17 mouse cellular contexts compared by ENCODE assay signal in the genomic region with DNA sequence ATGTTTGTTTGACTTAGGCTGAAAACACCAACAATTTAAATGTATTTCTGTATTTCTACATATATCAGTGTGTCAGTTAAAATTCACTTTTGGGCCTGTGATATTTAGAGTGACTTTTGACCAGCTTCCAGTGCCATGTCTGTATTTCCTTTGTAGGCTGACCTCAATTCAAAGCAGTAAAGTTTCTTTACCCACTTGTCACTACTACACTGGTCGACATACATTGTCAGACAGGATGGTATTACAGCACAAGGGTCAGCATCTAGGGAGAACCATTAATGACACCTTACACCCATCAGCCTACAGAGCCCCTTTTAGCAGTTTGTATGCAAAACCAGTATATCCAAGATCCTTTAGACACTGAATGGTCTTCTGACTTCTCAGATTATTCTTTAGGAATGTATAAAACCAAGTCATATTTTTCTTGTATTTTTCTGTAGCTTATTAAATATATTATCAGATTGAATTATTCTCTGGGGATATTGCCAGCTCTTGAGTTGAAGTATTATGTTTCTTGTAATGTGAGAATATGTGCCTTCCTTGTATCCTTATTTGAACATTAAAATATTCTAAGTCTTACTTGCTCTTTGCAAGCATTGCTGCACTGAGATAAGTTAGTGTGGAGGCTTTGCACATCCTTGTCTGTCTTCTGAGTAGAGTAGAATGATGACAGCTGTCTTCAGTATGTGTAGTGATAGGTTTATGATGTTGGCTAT. TPM values are rescaled to one million over a fixed set of nuclear protein-coding genes. Genes with fewer than 3 reads are reported as not detected.
DNase-seq lines count a peak whose midpoint lies in the region; ATAC-seq and TF ChIP-seq lines count a peak whose summit lies in the region.
"Not testable (repeated sequence)": the region's sequence is repeated elsewhere in the genome, so short reads cannot be mapped to it uniquely, and the experiment has no call there.
"Had no signal": no experiment of that assay in that cellular context is flagged by ENCODE, and none has a peak within 500 bp of the region (broad histone marks: within the 10 kb centered on the region; RNA-seq: fewer than 3 reads in every experiment).

No protein-coding gene starts in this region.

- H3K27ac ChIP-seq in forebrain, embryonic 12.5 days; hindbrain, embryonic 11.5 days (ENCODE audit: low read depth, low read length); limb, embryonic 11.5 days (replicated peaks; ENCODE audit: low read depth, low read length); liver, embryonic 11.5 days (ENCODE audit: low read depth, low read length); midbrain, embryonic 11.5 days (ENCODE audit: low read depth, low read length); midbrain, postnatal 0 days (ENCODE audit: low read depth, low read length); stomach, embryonic 14.5 days (ENCODE audit: low read length): not testable (repeated sequence)

- WGBS in forebrain, embryonic 12.5 days = 37% methylated on average over 1 of the region's 1 CpGs
- WGBS in hindbrain, embryonic 11.5 days = 14% methylated on average over 1 of the region's 1 CpGs
- WGBS in limb, embryonic 11.5 days = 31% methylated on average over 1 of the region's 1 CpGs
- 15% methylated on average over 1 of the region's 1 CpGs for WGBS in liver, embryonic 11.5 days
- WGBS in midbrain, embryonic 11.5 days = 14% methylated on average over 1 of the region's 1 CpGs
- WGBS in midbrain, postnatal 0 days = 31% methylated on average over 1 of the region's 1 CpGs
- 13% methylated on average over 1 of the region's 1 CpGs for WGBS in stomach, embryonic 14.5 days

- not testable (repeated sequence) for DNase-seq in hindbrain, embryonic 11.5 days (ENCODE audit: low spot score); limb, embryonic 11.5 days (ENCODE audit: low spot score); liver, embryonic 11.5 days (ENCODE audit: low spot score); midbrain, embryonic 11.5 days (ENCODE audit: low spot score, missing footprints); midbrain, postnatal 0 days (ENCODE audit: low spot score)

- peak; percentile 28 for ATAC-seq in activated CD4-positive, CD25-positive, alpha-beta regulatory T cell, adult 4 months
- peak; percentile 36; the same call in 1 of the 2 replicates for ATAC-seq in forebrain, embryonic 12.5 days (ENCODE audit: low FRiP score)
- peak; percentile 60 for ATAC-seq in hindbrain, embryonic 11.5 days (ENCODE audit: low FRiP score)
- peak; percentile 76; the same call in 1 of the 2 replicates for ATAC-seq in limb, embryonic 11.5 days (ENCODE audit: insufficient number of reproducible peaks, low FRiP score, low TSS enrichment, low read depth)
- peak; percentile 39; the same call in 1 of the 2 replicates for ATAC-seq in liver, embryonic 11.5 days (replicated peaks; ENCODE audit: low FRiP score)
- 0 out of 2 replicates have a peak, but pooled peaks have one; percentile 38 for ATAC-seq in midbrain, embryonic 11.5 days (ENCODE audit: low FRiP score)
- peak; percentile 44; the same call in 1 of the 2 replicates for ATAC-seq in midbrain, postnatal 0 days (ENCODE audit: low FRiP score)
- peak; percentile 23; the same call in 1 of the 2 replicates for ATAC-seq in stomach, embryonic 14.5 days (ENCODE audit: insufficient number of reproducible peaks, insufficient read depth, low FRiP score, low read depth)

- TF ChIP-seq CTCF in midbrain, postnatal 0 days (IDR thresholded peaks at IDR 0.05) = not testable (repeated sequence)

- H3K36me3 ChIP-seq in forebrain, embryonic 12.5 days (replicated peaks); hindbrain, embryonic 11.5 days (ENCODE audit: control insufficient read depth, insufficient read depth, low read length); limb, embryonic 11.5 days (ENCODE audit: control insufficient read depth, insufficient read depth, low read length); liver, embryonic 11.5 days (ENCODE audit: control insufficient read depth, insufficient read depth, low read length); midbrain, embryonic 11.5 days (ENCODE audit: control insufficient read depth, insufficient read depth, low read length); midbrain, postnatal 0 days (ENCODE audit: insufficient read depth, low read length); stomach, embryonic 14.5 days (ENCODE audit: control insufficient read depth, insufficient read depth, low read length): not testable (repeated sequence)

- H3K4me3 ChIP-seq in forebrain, embryonic 12.5 days (replicated peaks); hindbrain, embryonic 11.5 days (ENCODE audit: low read depth, low read length); limb, embryonic 11.5 days (ENCODE audit: low read depth, low read length); liver, embryonic 11.5 days (ENCODE audit: low read depth, low read length); midbrain, embryonic 11.5 days (ENCODE audit: low read depth, low read length); midbrain, postnatal 0 days (ENCODE audit: low read depth, low read length); stomach, embryonic 14.5 days (ENCODE audit: low read depth, low read length): not testable (repeated sequence)

- not testable (repeated sequence) for H3K4me1 ChIP-seq in forebrain, embryonic 12.5 days; hindbrain, embryonic 11.5 days (replicated peaks; ENCODE audit: control insufficient read depth, insufficient read depth, low read length); limb, embryonic 11.5 days (ENCODE audit: control insufficient read depth, insufficient read depth, low read length); liver, embryonic 11.5 days (replicated peaks; ENCODE audit: control insufficient read depth, insufficient read depth, low read length); midbrain, embryonic 11.5 days (ENCODE audit: control insufficient read depth, insufficient read depth, low read length); midbrain, postnatal 0 days (ENCODE audit: insufficient read depth, low read length); stomach, embryonic 14.5 days (ENCODE audit: control insufficient read depth, insufficient read depth, low read length)

- H3K27me3 ChIP-seq in forebrain, embryonic 12.5 days; hindbrain, embryonic 11.5 days (ENCODE audit: control insufficient read depth, insufficient read depth, low read length); limb, embryonic 11.5 days (ENCODE audit: control insufficient read depth, insufficient read depth, low read length); liver, embryonic 11.5 days (replicated peaks; ENCODE audit: control insufficient read depth, insufficient read depth, low read length); midbrain, embryonic 11.5 days (ENCODE audit: control insufficient read depth, insufficient read depth, low read length); midbrain, postnatal 0 days (ENCODE audit: insufficient read depth, low read length); stomach, embryonic 14.5 days (ENCODE audit: control insufficient read depth, insufficient read depth, low read length): not testable (repeated sequence)

- peaks cover 16% of the 10 kb centered on the region for H3K9me3 ChIP-seq in forebrain, embryonic 12.5 days
- H3K9me3 ChIP-seq in hindbrain, embryonic 11.5 days (ENCODE audit: control insufficient read depth, low read length); limb, embryonic 11.5 days (ENCODE audit: control insufficient read depth, low read length); liver, embryonic 11.5 days (ENCODE audit: control insufficient read depth, low read length); midbrain, embryonic 11.5 days (ENCODE audit: control insufficient read depth, low read length); midbrain, postnatal 0 days (ENCODE audit: low read length); stomach, embryonic 14.5 days (ENCODE audit: control insufficient read depth, low read depth, low read length): not testable (repeated sequence)

- not testable (repeated sequence) for H3K4me2 ChIP-seq in forebrain, embryonic 12.5 days; hindbrain, embryonic 11.5 days (replicated peaks; ENCODE audit: low read depth, low read length); limb, embryonic 11.5 days (ENCODE audit: low read depth, severe bottlenecking); liver, embryonic 11.5 days; midbrain, embryonic 11.5 days; midbrain, postnatal 0 days (ENCODE audit: low read depth, low read length, poor library complexity, severe bottlenecking); stomach, embryonic 14.5 days (replicated peaks; ENCODE audit: low read depth, low read length)

- H3K9ac ChIP-seq in forebrain, embryonic 12.5 days; hindbrain, embryonic 11.5 days (ENCODE audit: low read depth, low read length); limb, embryonic 11.5 days (ENCODE audit: low read length); liver, embryonic 11.5 days (ENCODE audit: low read depth, low read length); midbrain, embryonic 11.5 days (ENCODE audit: low read length); midbrain, postnatal 0 days (replicated peaks; ENCODE audit: low read length, poor library complexity, severe bottlenecking); stomach, embryonic 14.5 days (replicated peaks; ENCODE audit: low read depth, low read length): not testable (repeated sequence)

RNA-seq across cellular contexts. Expression of gene Zfp980, which starts 10.3 kb away (rescaled TPM):
- polyA plus RNA-seq in activated CD4-positive, CD25-positive, alpha-beta regulatory T cell, adult 4 months (2017; shearing (Covaris generic)) = under 1 TPM in 1 of 2 experiments, not detected in 1; 0.25 TPM
- not detected in 2 replicates for polyA plus RNA-seq in forebrain, embryonic 12.5 days (2016; fragmentation: Nextera tagmentation; extraction: Ambion mirVana)
- not detected in 2 replicates for polyA plus RNA-seq in hindbrain, embryonic 11.5 days (2014; fragmentation: Nextera tagmentation; extraction: Ambion mirVana)
- not detected in 2 replicates for polyA plus RNA-seq in limb, embryonic 11.5 days (2014; fragmentation: Nextera tagmentation; extraction: Ambion mirVana)
- polyA plus RNA-seq in liver, embryonic 11.5 days (2014; fragmentation: Nextera tagmentation; extraction: Ambion mirVana) = not detected in 2 replicates
- not detected in 2 replicates for polyA plus RNA-seq in midbrain, embryonic 11.5 days (2014; fragmentation: Nextera tagmentation; extraction: Ambion mirVana)
- total RNA-seq in midbrain, postnatal 0 days (2014; rRNA removed) = 0.14 TPM in 1 of 2 replicates, not detected in the other
- not detected in 2 replicates for polyA plus RNA-seq in midbrain, postnatal 0 days (2015; fragmentation: Nextera tagmentation; extraction: Ambion mirVana)
- polyA plus RNA-seq in stomach, embryonic 14.5 days (2014; fragmentation: Nextera tagmentation; extraction: Ambion mirVana) = 0.24 TPM in 1 of 2 replicates, not detected in the other
- total RNA-seq: hindbrain, postnatal 0 days had no signal
- polyA plus RNA-seq: adrenal gland, adult 2 months; embryonic facial prominence, embryonic 15.5 days; erythroblast, embryonic 14.5 days; forebrain, embryonic 11.5 days; forebrain, embryonic 16.5 days; frontal cortex, adult 2 months; heart, postnatal 0 days; hindbrain, embryonic 13.5 days; hindbrain, postnatal 0 days had no signal

Comparison
In these comparisons a context has a peak if more than half of its experiments do, and no peak if none do; other contexts are left out.
1. ATAC-seq: peak in every context shown above with its lines; median percentile 76 in limb, embryonic 11.5 days; 60 in hindbrain, embryonic 11.5 days; 44 in midbrain, postnatal 0 days; 39 in liver, embryonic 11.5 days; 38 in midbrain, embryonic 11.5 days; 36 in forebrain, embryonic 12.5 days; 28 in activated CD4-positive, CD25-positive, alpha-beta regulatory T cell, adult 4 months; 23 in stomach, embryonic 14.5 days.